Mouse (Mus musculus) hindbrain, embryonic 15.5 days (tissue): ENCODE data around the gene 2010300C02Rik. TPM values are rescaled to one million over a fixed set of nuclear protein-coding genes. Genes with fewer than 3 reads are reported as not detected.

Experiments
- ATAC-seq: fragments of 200-750 bp; cut with Nextera tagmentation; 2 replicates; pipeline ENCODE4 v1.8.0; 2017; ENCODE audit warnings: low read depth, moderate number of reproducible peaks, moderate TSS enrichment; ENCODE audit not compliant: low FRiP score
- H3K27ac ChIP-seq: fragments of 300-500 bp; sonication (generic); replicated peaks from 2 replicates; pipeline ENCODE4 v1.5.1; 2015; ENCODE audit warnings: mild to moderate bottlenecking, inconsistent platforms
- H3K27me3 ChIP-seq: fragments of 300-500 bp; sonication (generic); 2 replicates; pipeline ENCODE4 v1.6.1; 2015; ENCODE audit warnings: control low read depth, inconsistent platforms
- H3K36me3 ChIP-seq: fragments of 300-500 bp; sonication (generic); 2 replicates; pipeline ENCODE4 v1.6.1; 2015; ENCODE audit warnings: control low read depth, inconsistent platforms
- H3K4me1 ChIP-seq: fragments of 300-500 bp; sonication (generic); replicated peaks from 2 replicates; pipeline ENCODE4 v1.6.1; 2015; ENCODE audit warnings: control low read depth, inconsistent platforms
- H3K4me2 ChIP-seq: fragments of 300-500 bp; sonication (generic); 2 replicates; pipeline ENCODE4 v1.6.1; 2015; ENCODE audit warnings: moderate library complexity, mild to moderate bottlenecking, inconsistent platforms
- H3K4me3 ChIP-seq: fragments of 300-500 bp; sonication (generic); 2 replicates; pipeline ENCODE4 v1.5.1; 2015; ENCODE audit warnings: mild to moderate bottlenecking, inconsistent platforms
- H3K9ac ChIP-seq: fragments of 300-500 bp; sonication (generic); 2 replicates; pipeline ENCODE4 v1.6.1; 2015; ENCODE audit warnings: inconsistent platforms
- H3K9me3 ChIP-seq: fragments of 300-500 bp; sonication (generic); 2 replicates; pipeline ENCODE4 v1.6.1; 2016; ENCODE audit warnings: control low read depth, inconsistent platforms
- WGBS: fragments of 180-500 bp; shearing (Covaris S2); methylation state at CpG from one replicate; pipeline ENCODE4 v1.1.7; 2015; 5-methylcytosine and 5-hydroxymethylcytosine counted together
- polyA plus RNA-seq: library from polyadenylated mRNA; unstranded; fragments of >200 nt; fragmentation: Nextera tagmentation; extraction: Ambion mirVana; gene quantifications from 2 replicates; pipeline ENCODE4 v1.2.1, GENCODE M21; 2015

The 2010300C02Rik gene
- 2.5 and 3.2 TPM in 2 replicates for polyA plus RNA-seq

- peak within 1 kb of the TSS; percentile 44 for H3K9ac ChIP-seq
- H3K4me1 ChIP-seq, result peaks cover 9% of the 10 kb centered on the region
- H3K4me2 ChIP-seq, result peak within 1 kb of the TSS; percentile 97
- no peaks in the 10 kb centered on the region for H3K36me3 ChIP-seq
- peak within 1 kb of the TSS; percentile 69 for H3K4me3 ChIP-seq
- no peaks in the 10 kb centered on the region for H3K9me3 ChIP-seq
- no peak within 1 kb of the TSS for H3K27ac ChIP-seq
- WGBS, result 1% methylated on average over 50 of the region's 69 CpGs
- ATAC-seq, result peak; percentile 92
- H3K27me3 ChIP-seq, result peaks cover 3% of the 10 kb centered on the region; the same call in 1 of the 2 replicates
These were observed at the start of gene 2010300C02Rik for GRCm38 (mm10) chr1:37719761-37720640. 2010300C02Rik (minus strand) TSS chr1:37720085.

- H3K4me3 ChIP-seq, result no peak overlapping the region
- H3K27ac ChIP-seq, result no peak overlapping the region
- no peak overlapping the region for H3K4me2 ChIP-seq
- H3K9me3 ChIP-seq, result no peaks in the 10 kb centered on the region
- H3K4me1 ChIP-seq, result no peaks in the 10 kb centered on the region
- H3K36me3 ChIP-seq, result no peaks in the 10 kb centered on the region
- ATAC-seq, result no peak
- no peak overlapping the region for H3K9ac ChIP-seq
- no peaks in the 10 kb centered on the region for H3K27me3 ChIP-seq
These were observed 39.5 kb upstream of the 2010300C02Rik start for GRCm38 (mm10) chr1:37759407-37759806.

- no peak for ATAC-seq
- H3K27ac ChIP-seq, result no peak overlapping the region
- H3K9me3 ChIP-seq, result no peaks in the 10 kb centered on the region
- H3K4me2 ChIP-seq, result no peak overlapping the region
- 80% methylated on average over 9 of the region's 9 CpGs for WGBS
- H3K4me3 ChIP-seq, result no peak overlapping the region
- H3K9ac ChIP-seq, result no peak overlapping the region
- no peaks in the 10 kb centered on the region for H3K36me3 ChIP-seq
- H3K27me3 ChIP-seq, result no peaks in the 10 kb centered on the region
- peaks cover 10% of the 10 kb centered on the region for H3K4me1 ChIP-seq
These were observed 24.9 kb upstream of the 2010300C02Rik start for GRCm38 (mm10) chr1:37744650-37745259.

GRCm38 (mm10) chr1:37742602-37743270 lies 22.9 kb upstream of the 2010300C02Rik start:
- 0 out of 2 replicates have a peak, but pooled peaks have one; percentile 38 for ATAC-seq
- 25% methylated on average over 14 of the region's 14 CpGs for WGBS
- Histone ChIP-seq H3K4me1 (peaks cover 10% of the 10 kb centered on the region), H3K4me2 (peak overlapping the region; percentile 33), H3K27me3 (no peaks in the 10 kb centered on the region), H3K9ac (0 out of 2 replicates have a peak overlapping the region, but pooled peaks have one; percentile 25), H3K4me3 (no peak overlapping the region), H3K27ac (peak overlapping the region; percentile 66), H3K36me3 (no peaks in the 10 kb centered on the region), H3K9me3 (no peaks in the 10 kb centered on the region)

- Histone ChIP-seq H3K27me3 (no peaks in the 10 kb centered on the region), H3K4me2 (0 out of 2 replicates have a peak overlapping the region, but pooled peaks have one; percentile 33), H3K36me3 (no peaks in the 10 kb centered on the region), H3K9ac (no peak overlapping the region), H3K4me3 (no peak overlapping the region), H3K4me1 (peaks cover 10% of the 10 kb centered on the region), H3K27ac (no peak overlapping the region; the same call in 1 of the 2 replicates), H3K9me3 (no peaks in the 10 kb centered on the region)
- no peak for ATAC-seq
- WGBS, result 55% methylated on average over 11 of the region's 11 CpGs
These were observed 22.2 kb upstream of the 2010300C02Rik start for GRCm38 (mm10) chr1:37742126-37742525.

GRCm38 (mm10) chr1:37740161-37740802 lies 20.4 kb upstream of the 2010300C02Rik start:
- no peak overlapping the region for H3K4me2 ChIP-seq
- WGBS, result 84% methylated on average over 8 of the region's 8 CpGs
- no peak overlapping the region for H3K4me3 ChIP-seq
- peaks cover 10% of the 10 kb centered on the region for H3K4me1 ChIP-seq
- no peaks in the 10 kb centered on the region for H3K9me3 ChIP-seq
- H3K36me3 ChIP-seq, result no peaks in the 10 kb centered on the region
- no peak overlapping the region for H3K27ac ChIP-seq
- H3K27me3 ChIP-seq, result no peaks in the 10 kb centered on the region
- H3K9ac ChIP-seq, result no peak overlapping the region
- no peak for ATAC-seq

GRCm38 (mm10) chr1:37738895-37739294 lies 19.0 kb upstream of the 2010300C02Rik start:
- H3K4me3 ChIP-seq, result no peak overlapping the region
- no peaks in the 10 kb centered on the region for H3K9me3 ChIP-seq
- ATAC-seq, result no peak
- no peaks in the 10 kb centered on the region for H3K36me3 ChIP-seq
- H3K9ac ChIP-seq, result no peak overlapping the region
- H3K27me3 ChIP-seq, result no peaks in the 10 kb centered on the region
- H3K27ac ChIP-seq, result no peak overlapping the region
- WGBS, result 74% methylated on average over 2 of the region's 2 CpGs
- peaks cover 10% of the 10 kb centered on the region for H3K4me1 ChIP-seq
- no peak overlapping the region for H3K4me2 ChIP-seq

- no peak for ATAC-seq
- H3K4me3 ChIP-seq, result no peak overlapping the region
- no peak overlapping the region for H3K9ac ChIP-seq
- WGBS, result 87% methylated on average over 4 of the region's 4 CpGs
- no peaks in the 10 kb centered on the region for H3K9me3 ChIP-seq
- no peak overlapping the region for H3K27ac ChIP-seq
- H3K4me1 ChIP-seq, result no peaks in the 10 kb centered on the region
- H3K27me3 ChIP-seq, result no peaks in the 10 kb centered on the region
- H3K4me2 ChIP-seq, result no peak overlapping the region
- no peaks in the 10 kb centered on the region for H3K36me3 ChIP-seq
These were observed 17.2 kb upstream of the 2010300C02Rik start for GRCm38 (mm10) chr1:37737045-37737444.

- H3K4me3 ChIP-seq, result no peak overlapping the region
- H3K27ac ChIP-seq, result no peak overlapping the region
- WGBS, result 95% methylated on average over 5 of the region's 5 CpGs
- no peak for ATAC-seq
- no peaks in the 10 kb centered on the region for H3K9me3 ChIP-seq
- H3K9ac ChIP-seq, result no peak overlapping the region
- H3K36me3 ChIP-seq, result no peaks in the 10 kb centered on the region
- no peaks in the 10 kb centered on the region for H3K4me1 ChIP-seq
- no peaks in the 10 kb centered on the region for H3K27me3 ChIP-seq
- H3K4me2 ChIP-seq, result no peak overlapping the region
These were observed 16.0 kb upstream of the 2010300C02Rik start for GRCm38 (mm10) chr1:37735932-37736331.

- Histone ChIP-seq H3K4me2 (no peak overlapping the region), H3K9ac (no peak overlapping the region), H3K27me3 (0 out of 2 replicates have a peak, but pooled peaks cover 2% of the 10 kb centered on the region), H3K27ac (no peak overlapping the region), H3K4me1 (no peaks in the 10 kb centered on the region), H3K4me3 (no peak overlapping the region), H3K36me3 (no peaks in the 10 kb centered on the region), H3K9me3 (no peaks in the 10 kb centered on the region)
- no peak for ATAC-seq
- WGBS, result 78% methylated on average over 7 of the region's 7 CpGs
These were observed 15.0 kb upstream of the 2010300C02Rik start for GRCm38 (mm10) chr1:37734841-37735240.

- Histone ChIP-seq H3K4me1 (no peaks in the 10 kb centered on the region), H3K27ac (no peak overlapping the region), H3K4me2 (no peak overlapping the region), H3K27me3 (0 out of 2 replicates have a peak, but pooled peaks cover 2% of the 10 kb centered on the region), H3K4me3 (no peak overlapping the region), H3K9ac (no peak overlapping the region), H3K36me3 (no peaks in the 10 kb centered on the region), H3K9me3 (no peaks in the 10 kb centered on the region)
- ATAC-seq, result no peak
- WGBS, result 94% methylated on average over 8 of the region's 8 CpGs
These were observed 9.5 kb upstream of the 2010300C02Rik start for GRCm38 (mm10) chr1:37729353-37729752.
